Mouse (Mus musculus) T-helper 2 cell (primary cell): ENCODE measurements around the gene Doc2a.

Source experiments
- in situ Hi-C: fragments of 300-600 bp; cut with MboI, MseI; formaldehyde crosslinking; loops from one replicate; pipeline ENCODE4 v1.15.1; 2025; ENCODE audit warnings: high pct_unique_total_duplicates

Gene Doc2a

DNA sequence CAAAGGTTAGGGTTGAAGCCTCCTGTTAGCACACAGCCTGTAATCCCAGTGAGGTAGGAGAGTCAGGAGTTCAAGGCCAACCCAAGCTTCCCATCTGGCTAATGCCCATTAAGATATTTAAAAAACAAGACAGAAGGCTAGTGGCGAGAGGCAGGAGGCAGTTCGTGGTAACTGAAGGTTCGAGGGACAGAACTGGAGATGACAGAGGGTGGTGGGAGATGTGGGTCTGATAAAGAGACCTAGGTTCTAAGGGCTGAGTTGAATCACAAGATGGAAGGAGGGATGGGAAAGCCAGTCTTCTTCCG lies at the start of gene Doc2a:
Gene Doc2a (plus strand): TSS at position 301 of the 305 bp plus-strand sequence.
- in situ Hi-C loops, result no loop called here

- in situ Hi-C loops, result loop anchor here (5.0 kb wide), 1 partner anchor 96 kb away; no protein-coding TSS in a partner anchor
These were observed 48.8 kb upstream of the Doc2a start for GRCm38 (mm10) chr7:126798127-126799049.

- in situ Hi-C loops, result loop anchor here (5.0 kb wide), 1 partner anchor 97 kb away; no protein-coding TSS in a partner anchor
These were observed 48.2 kb upstream of the Doc2a start for GRCm38 (mm10) chr7:126799050-126799467.

DNA sequence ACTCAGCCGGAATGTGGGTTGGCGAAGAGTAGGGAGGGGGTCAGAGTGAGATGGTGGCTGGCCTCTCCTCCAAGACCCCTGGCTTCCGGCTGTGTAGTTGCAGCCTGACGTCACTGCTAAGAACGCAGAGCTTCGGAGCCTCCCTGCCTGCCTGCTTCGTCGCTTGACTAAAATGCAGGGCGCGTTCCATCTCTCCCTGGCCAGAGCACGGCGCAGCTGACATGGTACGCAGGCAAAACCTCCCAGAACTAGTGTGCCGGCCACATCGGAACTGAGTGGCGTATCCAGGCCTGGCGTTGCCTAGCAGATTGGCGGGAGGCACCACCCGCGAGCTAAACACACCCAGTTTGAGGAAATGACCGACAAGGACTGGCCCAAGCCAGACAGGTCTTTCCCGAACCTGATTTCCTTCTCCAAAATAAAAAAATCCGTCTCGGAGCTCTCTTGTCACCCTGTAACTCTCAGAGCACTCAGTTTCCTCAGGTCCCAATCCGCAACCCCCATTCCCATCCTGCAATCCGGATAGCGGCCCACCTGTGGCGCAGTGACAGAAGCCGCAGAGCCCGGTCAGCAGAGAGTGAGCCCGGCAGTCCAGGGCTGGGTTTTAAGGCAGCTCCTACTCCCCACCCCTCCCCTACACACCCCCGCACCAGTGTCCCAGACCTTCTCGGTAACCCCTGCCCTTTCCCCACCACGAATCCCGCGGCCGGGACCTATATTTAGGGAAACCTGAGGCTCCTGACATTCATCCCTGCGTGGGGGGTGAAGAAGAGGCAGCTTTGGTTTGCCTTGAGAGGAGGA lies 47.5 kb upstream of the Doc2a start:
- in situ Hi-C loops, result loop anchor here (5.0 kb wide), 1 partner anchor 97 kb away; no protein-coding TSS in a partner anchor

DNA sequence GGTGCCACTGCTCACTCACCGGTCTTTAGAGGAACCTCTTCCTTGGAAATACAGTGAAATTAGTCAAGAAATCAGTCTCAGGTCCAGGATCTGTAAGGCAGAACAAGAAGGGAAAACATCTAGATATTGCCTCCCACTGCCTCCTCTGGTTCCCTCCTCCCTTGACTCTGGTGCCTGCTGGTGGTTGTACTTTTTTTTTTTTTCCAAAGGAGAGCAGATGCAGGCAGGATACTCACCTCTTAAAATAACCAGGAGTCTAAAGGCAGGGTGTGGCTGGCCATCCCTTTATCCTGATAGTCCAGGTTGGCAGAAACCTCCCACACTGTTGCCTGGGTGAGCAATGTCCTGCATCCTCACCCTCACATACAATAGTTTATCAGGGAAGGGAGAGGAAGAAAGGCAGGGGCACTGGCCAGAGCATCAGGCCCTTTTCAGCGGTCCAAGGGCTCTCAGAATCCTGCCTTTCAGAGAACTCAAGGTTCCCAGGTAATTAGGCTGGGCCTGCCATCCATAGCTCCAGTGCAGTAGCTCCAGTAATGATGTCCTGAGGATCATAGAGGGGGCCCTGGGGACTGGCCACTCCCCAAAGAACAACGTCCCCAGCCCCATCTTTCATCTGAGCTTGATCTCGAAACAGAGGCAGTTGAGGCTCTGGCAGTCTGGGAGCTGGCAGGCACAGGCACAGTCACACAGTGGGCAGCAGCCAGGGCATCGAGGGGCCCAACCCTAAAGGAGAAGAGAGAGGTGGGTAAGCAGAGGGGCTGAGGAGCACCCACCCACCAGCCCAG lies 46.8 kb upstream of the Doc2a start:
- in situ Hi-C loops, result no loop called here

DNA sequence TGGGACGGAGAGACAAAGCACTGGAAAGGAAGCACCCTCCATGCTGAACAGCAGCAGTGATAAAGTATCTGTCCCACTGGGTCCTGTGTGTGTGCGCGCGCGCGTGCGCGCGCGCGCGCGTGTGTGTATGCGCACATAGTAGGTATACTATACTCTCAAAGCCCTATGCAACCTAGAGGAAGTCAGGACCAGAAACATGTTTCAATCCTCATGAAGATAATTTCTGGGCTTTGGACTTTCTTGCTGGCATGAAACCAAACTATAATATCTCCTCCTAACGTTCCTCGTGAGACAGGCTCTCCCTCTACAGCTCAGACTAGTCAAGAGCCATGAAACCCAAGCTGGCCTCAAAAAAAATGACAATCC lies 46.2 kb upstream of the Doc2a start:
- in situ Hi-C loops, result no loop called here

GRCm38 (mm10) chr7:126802134-126802889 lies 44.9 kb upstream of the Doc2a start:
- in situ Hi-C loops, result no loop called here

GRCm38 (mm10) chr7:126803181-126803580 lies 44.0 kb upstream of the Doc2a start:
- in situ Hi-C loops, result no loop called here

DNA sequence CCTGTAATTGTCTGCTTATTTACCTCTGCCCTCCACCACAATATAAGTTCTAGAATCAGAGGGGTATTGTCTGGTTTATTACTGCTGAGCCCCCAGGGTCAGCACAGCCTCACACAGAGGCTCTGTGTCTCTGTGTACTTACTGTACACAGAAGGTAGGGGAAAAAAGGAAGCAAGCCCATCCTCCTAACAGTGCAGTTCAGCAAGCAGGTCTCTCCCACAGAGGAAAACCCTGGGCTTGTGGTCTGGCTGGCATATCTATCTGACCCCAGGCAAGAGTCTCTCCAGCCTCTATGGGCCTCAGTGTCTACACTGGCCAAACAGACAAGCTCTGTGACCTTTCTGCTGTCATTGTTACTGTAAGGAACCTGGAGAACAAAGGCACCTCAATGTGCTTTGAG lies 43.5 kb upstream of the Doc2a start:
- in situ Hi-C loops, result no loop called here

GRCm38 (mm10) chr7:126806956-126807355 lies 40.3 kb upstream of the Doc2a start:
- in situ Hi-C loops, result no loop called here

DNA sequence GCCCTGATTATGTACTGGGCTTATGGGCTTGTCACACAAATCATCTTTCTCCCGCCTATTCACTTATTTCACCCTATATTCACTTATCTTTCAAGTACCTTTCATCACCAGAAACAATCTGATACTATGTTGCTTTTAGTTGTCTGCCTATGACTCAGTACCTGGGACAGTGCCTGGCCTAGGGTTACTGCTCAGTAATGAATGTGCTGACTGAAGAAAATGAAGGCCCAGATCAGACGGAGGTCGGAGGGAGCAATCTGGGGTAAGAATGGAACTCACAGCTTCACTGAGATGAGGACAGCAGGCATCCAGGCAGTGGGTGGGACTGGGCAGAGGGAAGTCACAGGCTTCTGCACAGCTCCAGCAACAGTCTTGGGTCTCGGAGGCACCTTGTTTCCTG lies 39.8 kb upstream of the Doc2a start:
- in situ Hi-C loops, result no loop called here

- in situ Hi-C loops, result no loop called here
These were observed 38.3 kb upstream of the Doc2a start for GRCm38 (mm10) chr7:126808703-126809455.

DNA sequence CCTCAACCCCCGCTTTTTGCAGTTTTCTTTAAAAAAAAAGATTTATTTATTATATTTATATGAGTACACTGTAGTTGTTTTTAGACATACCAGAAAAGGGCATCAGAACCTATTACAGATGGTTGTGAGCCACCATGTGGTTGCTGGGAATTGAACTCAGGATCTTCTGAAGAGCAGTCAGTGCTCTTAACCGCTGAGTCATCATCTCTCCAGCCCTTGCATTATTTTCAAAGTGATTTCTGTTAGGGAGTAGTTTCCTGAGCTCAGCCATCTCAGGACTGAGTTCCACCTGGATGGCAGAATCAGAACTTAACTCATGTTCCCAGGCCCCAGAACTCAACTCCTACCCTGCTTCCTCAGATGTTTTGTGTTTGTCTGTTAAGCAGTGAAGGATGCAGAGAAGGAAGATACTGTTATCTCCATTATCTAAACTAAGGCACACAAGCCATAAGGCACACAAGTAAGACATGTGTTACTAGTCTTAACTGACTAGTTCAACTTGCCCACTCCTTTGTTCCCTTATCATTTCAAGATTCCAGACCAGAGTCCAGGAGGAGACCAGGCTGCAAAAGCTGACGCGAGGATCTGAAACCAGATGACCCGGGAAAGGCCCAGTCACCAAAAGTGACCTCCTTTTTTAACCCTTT lies 37.4 kb upstream of the Doc2a start:
- in situ Hi-C loops, result no loop called here

DNA sequence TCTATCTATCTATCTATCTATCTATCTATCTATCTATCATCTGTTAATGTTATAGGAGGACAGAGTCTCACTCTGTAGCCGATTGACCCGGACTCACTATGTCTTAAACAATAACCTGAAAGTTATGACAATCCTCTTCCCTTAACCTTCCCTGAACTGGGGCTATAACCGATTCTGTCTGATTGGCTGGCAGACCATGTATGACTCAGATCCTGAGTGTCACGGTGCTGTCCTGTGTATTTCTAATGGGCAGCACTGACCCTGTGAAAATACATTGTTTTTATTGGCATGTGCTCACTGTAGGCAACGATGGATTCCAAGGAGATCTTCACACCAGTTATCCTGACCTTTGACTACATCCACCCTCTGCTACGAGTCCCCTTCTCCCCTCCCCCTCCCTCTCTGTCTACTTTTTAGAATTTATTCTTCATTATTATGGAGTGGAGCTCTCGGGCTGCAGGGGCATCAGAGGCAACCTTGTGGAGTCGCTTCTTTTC lies 31.4 kb upstream of the Doc2a start:
- in situ Hi-C loops, result loop anchor here (5.0 kb wide), 1 partner anchor 97 kb away; no protein-coding TSS in a partner anchor

- in situ Hi-C loops, result loop anchor here (5.0 kb wide), 1 partner anchor 96 kb away; no protein-coding TSS in a partner anchor
These were observed 30.7 kb upstream of the Doc2a start for GRCm38 (mm10) chr7:126816494-126816893.

DNA sequence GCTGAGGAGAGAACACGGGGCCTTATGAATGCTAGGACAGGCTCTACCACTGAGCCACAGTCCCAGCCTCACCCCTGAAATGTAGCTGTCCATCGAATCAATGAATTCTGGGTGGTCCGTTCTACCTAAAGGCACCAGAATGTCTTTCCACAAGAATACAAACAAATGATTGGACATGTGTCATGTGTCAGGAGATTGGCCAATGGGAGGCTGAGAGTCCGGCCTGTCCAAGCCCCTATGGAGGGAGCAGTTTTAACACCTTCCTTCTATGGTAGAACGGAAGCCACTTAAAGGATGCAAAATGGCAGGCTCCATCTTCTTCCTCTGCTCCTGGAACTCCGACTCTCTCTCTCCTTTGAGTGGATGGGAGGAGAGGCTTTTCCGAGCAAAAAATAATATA lies 29.6 kb upstream of the Doc2a start:
- in situ Hi-C loops, result loop anchor here (5.0 kb wide), 1 partner anchor 95 kb away; no protein-coding TSS in a partner anchor

DNA sequence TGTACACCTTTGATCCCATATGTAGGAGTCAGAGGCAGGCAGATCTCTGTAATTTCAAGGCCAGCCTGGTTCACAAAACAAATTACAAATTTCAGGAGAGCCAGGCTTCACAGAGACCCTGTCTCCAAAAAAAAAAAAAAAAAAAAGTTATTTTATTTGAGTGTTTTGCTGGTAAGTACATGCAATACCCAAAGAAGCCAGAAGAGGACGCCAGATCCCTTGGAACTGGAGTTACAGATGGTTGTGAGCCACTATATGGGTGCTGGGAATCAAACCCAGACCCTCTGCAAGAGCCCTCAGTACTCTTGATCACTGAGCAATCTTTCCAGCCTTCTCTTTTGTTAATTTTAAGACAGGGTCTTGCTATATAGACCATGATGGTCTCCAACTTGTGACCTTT lies 28.4 kb upstream of the Doc2a start:
- in situ Hi-C loops, result loop anchor here (5.0 kb wide), 1 partner anchor 93 kb away; no protein-coding TSS in a partner anchor

DNA sequence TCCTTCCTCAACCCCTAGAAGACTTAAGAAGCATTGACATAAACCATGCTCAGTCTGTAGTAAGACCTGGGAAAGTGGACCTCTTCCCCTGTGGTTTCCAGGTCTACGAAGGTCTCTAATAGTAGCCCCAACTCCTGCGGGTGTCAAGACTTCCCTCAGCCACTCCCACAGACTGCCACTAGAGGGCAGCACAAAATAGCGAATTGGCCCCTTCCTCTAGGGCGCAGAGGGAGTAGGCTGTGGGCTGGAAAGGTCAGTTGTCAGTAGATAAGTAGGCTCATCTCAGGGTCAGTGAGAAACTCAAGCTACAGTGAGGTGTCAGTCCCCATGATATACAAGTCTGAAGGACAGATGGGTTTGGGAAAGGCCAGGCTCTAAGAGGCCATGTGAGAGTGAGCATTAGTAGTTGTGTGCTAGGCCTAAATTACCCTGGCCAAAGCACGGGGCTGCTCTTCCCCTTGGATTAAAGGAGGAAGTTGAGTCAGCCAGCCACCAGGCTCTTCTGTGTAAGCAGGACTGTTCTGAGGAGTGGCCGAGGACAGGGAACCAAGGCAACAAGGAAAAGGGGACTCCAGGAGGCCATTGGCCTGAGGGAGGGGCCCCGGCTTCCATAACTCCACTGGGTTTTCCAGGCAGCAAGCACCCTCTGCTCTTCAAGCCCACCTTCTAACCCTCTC lies 25.2 kb upstream of the Doc2a start:
- in situ Hi-C loops, result loop anchor here (5.0 kb wide), 1 partner anchor 140 kb away; no protein-coding TSS in a partner anchor

DNA sequence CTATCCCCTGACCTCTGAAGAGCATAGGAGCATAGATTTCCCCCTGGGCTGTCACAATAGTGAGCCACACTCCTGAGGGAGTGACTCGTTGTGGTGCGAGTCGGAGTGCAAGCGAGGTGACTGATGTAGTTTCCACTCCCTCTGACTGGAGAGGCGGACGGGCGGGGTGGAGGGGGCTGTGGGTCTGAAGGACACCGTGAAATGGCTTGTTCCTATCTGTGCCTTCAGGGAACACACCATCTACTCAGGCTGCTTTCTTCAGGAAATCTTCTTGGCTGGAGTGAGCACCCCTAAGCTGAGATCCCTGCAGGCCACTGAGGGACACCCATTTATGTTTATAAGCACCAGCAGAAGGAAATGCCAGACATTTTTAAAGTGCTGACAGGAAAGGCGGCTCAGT lies 24.5 kb upstream of the Doc2a start:
- in situ Hi-C loops, result loop anchor here (5.0 kb wide), 1 partner anchor 140 kb away; no protein-coding TSS in a partner anchor
